Mouse (Mus musculus) adrenal gland, postnatal 25 days (tissue): ENCODE results near the gene Klk1b26. TPM values are rescaled to one million over a fixed set of nuclear protein-coding genes. Genes with fewer than 3 reads are reported as not detected.
"Not testable (repeated sequence)": the region's sequence is repeated elsewhere in the genome, so short reads cannot be mapped to it uniquely, and the experiment has no call there.

Experiments used
- DNase-seq: peaks from one replicate; pipeline ENCODE4 v3.0.0; 2021; ENCODE audit warnings: mixed read lengths
- long read RNA-seq: library from polyadenylated mRNA; stranded (forward); transcript quantifications from one replicate; pipeline ENCODE4 v2.0.0, GENCODE M21; 2021
- total RNA-seq: library from RNA; stranded (reverse); gene quantifications from 2 replicates; pipeline ENCODE4 v1.2.3, GENCODE M21; 2021

Gene Klk1b26
- total RNA-seq, result not detected in 2 replicates
- long read RNA-seq, result 0 reads

DNA sequence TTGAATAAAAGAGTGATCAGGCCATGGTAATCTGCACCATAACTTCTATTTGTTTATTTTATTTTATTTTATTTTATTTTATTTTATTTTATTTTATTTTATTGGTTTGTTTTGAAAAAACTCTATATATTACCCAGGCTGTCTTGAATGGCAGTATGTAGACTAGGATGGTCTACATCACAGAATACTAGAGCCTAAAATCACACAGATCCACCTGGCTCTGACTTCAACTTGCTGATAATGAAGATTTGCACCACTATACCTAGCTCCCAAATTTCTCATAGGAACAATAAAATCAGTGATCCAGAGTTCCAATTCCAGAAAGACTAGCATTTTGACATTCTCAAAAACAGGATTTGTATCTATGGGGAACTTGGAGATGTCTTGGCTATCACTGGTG is at the start of gene Klk1b26:
Klk1b26 (plus strand) TSS at position 301 of the 400 bp plus-strand sequence.
- DNase-seq, result not testable (repeated sequence)

DNA sequence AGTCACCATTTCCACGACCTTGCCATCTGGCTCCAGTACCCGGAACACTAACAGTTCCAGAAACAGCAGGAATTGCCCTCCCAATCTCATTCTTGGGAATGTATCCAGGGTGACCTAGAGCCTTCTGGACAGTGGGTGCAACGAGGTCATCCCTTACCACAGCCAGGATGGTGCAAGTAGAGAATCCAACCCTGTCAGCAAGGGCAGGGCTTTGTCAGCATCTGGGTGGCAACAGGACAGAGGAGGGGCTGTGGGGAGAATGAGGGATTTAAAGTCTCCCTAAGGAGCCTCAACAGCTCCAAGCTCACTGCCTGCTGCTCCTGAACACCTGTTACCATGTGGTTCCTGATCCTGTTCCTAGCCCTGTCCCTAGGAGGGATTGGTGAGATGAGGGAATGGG is 45.5 kb upstream of the Klk1b26 start, which contains the start of gene Klk1b1:
Klk1b1 (plus strand) TSS at position 301 of the 400 bp plus-strand sequence.
- no peak for DNase-seq

DNA sequence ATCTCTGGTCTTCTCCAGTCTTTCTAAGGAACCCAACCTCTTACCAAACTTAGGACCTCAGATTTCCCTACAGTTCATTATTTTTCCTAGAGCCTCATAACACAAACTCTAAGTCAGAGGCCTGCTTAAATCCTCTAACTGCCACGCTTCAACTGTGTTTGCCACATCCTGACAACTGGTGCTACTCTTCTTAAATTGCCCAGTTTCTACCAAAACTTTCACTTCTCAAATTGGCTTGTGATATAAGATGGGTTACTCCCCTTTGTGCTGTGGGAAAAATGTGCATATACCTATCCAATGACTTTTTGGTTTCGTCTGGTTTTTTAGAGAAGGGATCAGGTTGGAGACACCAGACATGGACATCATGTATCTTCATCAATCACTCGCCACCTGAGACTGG is 44.9 kb upstream of the Klk1b26 start:
- DNase-seq, result no peak

DNA sequence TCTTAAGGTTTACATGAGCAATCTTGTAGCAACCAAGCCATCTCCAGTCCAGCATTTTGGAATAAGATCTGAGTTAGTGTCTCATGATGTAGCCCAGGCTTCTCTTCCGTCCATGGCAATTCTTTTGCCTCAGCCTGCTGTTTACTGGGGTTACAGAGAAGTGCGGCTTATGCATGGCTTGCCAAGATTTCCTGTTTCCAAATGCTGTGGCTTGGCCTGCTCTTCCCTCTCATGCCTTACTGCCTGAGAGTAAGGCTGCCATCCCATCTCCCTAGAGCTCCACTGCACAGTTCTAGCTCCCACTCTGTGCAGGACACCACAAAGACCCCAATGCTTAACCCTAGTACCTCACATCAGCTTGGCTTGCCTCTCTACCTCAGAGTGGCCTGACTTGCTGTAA is 44.4 kb upstream of the Klk1b26 start:
- DNase-seq, result no peak

DNA sequence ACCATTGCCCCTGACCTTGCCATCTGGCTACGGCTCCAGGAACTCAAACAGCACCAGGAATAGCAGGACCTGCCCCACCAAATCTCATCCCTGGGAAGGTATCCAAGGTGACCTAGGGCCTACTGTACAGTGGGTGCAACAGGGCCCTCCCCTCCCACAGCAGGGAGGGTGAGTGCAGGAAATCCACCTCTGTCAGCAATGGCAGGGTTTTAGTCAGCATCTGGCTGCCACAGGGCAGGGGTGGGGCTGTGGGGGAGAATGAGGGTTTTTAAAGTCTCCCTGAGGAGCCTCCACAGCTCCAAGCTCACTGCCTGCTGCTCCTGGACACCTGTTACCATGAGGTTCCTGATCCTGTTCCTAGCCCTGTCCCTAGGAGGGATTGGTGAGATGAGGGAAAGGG is 36.2 kb upstream of the Klk1b26 start, which contains the start of gene Klk1b9:
Klk1b9 (plus strand) TSS at position 301 of the 400 bp plus-strand sequence.
- DNase-seq, result not testable (repeated sequence)

DNA sequence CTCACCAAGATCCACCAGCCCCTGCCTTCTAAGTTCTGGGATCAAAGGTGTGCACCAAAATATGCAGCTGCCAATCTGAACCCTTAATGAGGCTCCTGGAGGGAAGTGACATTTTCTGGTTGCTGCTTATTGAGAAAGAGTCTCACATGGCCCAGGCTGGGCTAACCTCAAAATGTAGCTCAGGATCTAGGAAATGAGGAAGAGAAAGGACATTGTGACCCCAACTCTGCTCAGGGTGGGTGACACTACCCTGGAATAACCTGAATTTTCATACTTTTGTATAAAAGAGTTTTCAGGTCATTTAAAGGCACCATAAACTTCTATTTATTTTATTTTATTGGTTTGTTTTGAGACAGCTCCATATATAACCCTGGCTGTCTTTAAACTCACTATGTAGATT is 26.3 kb upstream of the Klk1b26 start:
- no peak for DNase-seq

DNA sequence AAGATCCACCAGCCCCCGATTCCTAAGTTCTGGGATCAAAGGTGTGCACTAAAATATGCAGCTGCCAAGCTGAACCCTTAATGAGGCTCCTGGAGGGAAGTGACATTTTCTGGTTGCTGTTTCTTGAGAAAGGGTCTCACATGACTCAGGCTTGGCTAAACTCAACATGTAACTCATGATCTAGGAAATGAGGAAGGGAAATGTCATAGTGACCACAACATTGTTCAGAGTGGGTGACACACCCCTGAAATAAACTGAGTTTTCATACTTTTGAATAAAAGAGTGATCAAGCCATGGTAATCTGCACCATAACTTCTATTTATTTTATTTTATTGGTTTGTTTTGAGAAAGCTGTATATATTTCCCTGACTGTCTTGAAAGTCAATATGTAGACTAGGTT is 17.1 kb upstream of the Klk1b26 start:
- DNase-seq, result not testable (repeated sequence)

DNA sequence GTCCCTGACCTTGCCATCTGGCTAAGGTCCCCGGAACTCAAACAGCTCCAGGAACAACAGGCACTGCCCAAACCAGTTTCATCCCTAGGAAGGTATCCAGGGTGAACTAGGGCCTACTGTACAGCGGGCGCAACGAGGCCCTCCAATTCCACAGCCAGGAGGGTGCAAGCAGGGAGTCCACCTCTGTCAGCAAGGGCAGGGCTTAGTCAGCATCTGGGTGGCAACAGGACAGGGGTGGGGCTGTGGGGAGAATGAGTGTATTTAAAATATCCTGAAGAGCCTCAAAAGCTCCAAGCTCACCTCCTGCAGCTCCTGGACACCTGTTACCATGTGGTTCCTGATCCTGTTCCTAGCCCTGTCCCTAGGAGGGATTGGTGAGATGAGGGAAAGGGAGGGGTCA is 16.4 kb upstream of the Klk1b26 start, which contains the start of gene Klk1b11:
Klk1b11 (plus strand) TSS at position 301 of the 400 bp plus-strand sequence.
- not testable (repeated sequence) for DNase-seq

DNA sequence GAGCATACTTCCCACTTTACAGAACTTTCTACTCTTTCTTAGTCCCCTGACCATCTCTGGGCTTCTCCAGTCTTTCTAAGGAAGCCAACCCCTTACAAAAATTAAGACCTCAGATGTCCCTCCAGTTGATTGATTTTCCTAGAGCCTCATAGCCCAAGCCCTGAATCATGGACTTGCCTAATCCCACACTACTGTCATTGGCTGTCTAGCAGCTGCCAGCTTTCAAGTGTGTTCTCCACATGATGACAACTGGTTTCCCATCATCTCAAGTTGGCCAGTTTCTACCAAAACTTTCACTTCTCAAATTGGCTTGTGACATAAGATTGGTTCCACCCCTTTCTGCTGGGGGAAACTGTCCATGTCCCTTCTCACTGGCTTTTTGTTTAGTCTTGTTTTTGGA is 7.1 kb upstream of the Klk1b26 start:
- DNase-seq, result no peak

DNA sequence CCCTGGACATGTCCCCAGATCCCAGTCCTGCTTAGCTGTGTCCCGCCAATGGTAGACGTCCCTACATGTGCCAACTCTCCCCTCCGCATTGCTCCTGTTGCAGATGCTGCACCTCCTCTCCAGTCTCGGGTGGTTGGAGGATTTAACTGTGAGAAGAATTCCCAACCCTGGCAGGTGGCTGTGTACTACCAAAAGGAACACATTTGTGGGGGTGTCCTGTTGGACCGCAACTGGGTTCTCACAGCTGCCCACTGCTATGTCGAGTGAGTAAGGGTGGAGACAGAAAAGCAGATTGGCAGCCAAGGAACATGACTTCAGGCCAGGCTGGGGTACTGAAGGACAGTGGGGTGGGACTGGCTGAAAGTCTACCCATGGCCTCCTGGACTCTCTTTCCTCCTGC is 2.7 kb downstream of the Klk1b26 start:
- not testable (repeated sequence) for DNase-seq

DNA sequence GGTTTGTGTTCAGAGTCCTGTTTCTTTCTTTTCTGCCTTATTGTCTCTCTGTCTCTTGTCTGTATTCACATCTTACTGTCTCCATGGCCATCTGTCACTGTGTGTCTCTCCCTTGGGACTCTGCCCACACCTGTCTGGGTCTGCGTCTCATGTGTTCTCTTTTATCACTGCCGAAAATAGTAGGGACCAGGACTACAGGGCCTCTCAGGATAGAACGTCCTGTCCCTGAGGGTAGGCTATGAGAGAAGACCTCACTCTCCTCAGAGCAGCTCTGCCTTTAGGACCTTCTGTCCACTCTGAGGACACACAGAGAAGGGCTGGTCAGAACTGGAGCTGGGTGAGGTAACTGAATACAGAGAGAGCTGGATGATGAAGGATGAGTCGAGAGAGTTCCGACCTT is 3.1 kb downstream of the Klk1b26 start:
- no peak for DNase-seq

DNA sequence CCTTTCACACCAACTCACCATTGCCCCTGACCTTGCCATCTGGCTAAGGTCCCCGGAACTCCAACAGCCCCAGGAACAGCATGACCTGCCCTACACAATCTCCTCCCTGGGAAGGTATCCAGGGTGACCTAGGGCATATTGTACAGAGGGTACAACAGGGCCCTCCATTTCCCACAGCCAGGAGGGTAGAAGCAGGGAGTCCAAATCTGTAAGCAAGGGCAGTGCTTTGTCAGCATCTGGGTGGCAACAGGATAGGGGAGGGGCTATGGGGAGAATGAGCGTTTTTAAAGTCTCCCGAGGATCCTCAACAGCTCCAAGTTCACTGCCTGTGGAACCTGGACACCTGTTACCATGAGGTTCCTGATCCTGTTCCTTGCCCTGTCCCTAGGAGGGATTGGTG is 40.0 kb downstream of the Klk1b26 start, which contains the start of gene Klk1b27:
Klk1b27 (plus strand) TSS at position 301 of the 400 bp plus-strand sequence.
- not testable (repeated sequence) for DNase-seq

Other genes starting within 250 kb of the Klk1b26 start
- gene Klk12, start 243.3 kb upstream of the Klk1b26 start, total RNA-seq, result not detected in 2 replicates
- gene Klk11, start 237.6 kb upstream of the Klk1b26 start, total RNA-seq, result not detected in 2 replicates
- gene Klk10, start 231.1 kb upstream of the Klk1b26 start, total RNA-seq, result not detected in 2 replicates
- not detected in 2 replicates for gene Klk9, start 220.3 kb upstream of the Klk1b26 start, total RNA-seq
- gene Klk8, start 214.6 kb upstream of the Klk1b26 start, total RNA-seq, result 2.7 and 3.5 TPM in 2 replicates
- not detected in 2 replicates for gene Klk7, start 200.9 kb upstream of the Klk1b26 start, total RNA-seq
- gene Klk6, start 187.7 kb upstream of the Klk1b26 start, total RNA-seq, result not detected in 2 replicates
- gene Klk5, start 170.2 kb upstream of the Klk1b26 start, total RNA-seq, result not detected in 2 replicates
- not detected in 2 replicates for gene Klk4, start 131.0 kb upstream of the Klk1b26 start, total RNA-seq
- not detected in 2 replicates for gene Klk15, start 78.4 kb upstream of the Klk1b26 start, total RNA-seq
- gene Klk1b8, start 61.5 kb upstream of the Klk1b26 start, total RNA-seq, result not detected in 2 replicates
- not detected in 2 replicates for gene Klk1b1, start 45.4 kb upstream of the Klk1b26 start, total RNA-seq
- gene Klk1b9, start 36.1 kb upstream of the Klk1b26 start, total RNA-seq, result not detected in 2 replicates
- not detected in 2 replicates for gene Klk1b11, start 16.3 kb upstream of the Klk1b26 start, total RNA-seq
- gene Klk1b27, start 40.1 kb downstream of the Klk1b26 start, total RNA-seq, result not detected in 2 replicates
- gene Klk1b21, start 90.2 kb downstream of the Klk1b26 start, total RNA-seq, result not detected in 2 replicates
- gene Klk1b22, start 100.5 kb downstream of the Klk1b26 start, total RNA-seq, result not detected in 2 replicates
- not detected in 2 replicates for gene Klk1b16, start 124.6 kb downstream of the Klk1b26 start, total RNA-seq
- gene Klk1b24, start 176.1 kb downstream of the Klk1b26 start, total RNA-seq, result not detected in 2 replicates
- gene Klk1b3, start 186.0 kb downstream of the Klk1b26 start, total RNA-seq, result not detected in 2 replicates
- not detected in 2 replicates for gene Klk1b4, start 195.3 kb downstream of the Klk1b26 start, total RNA-seq
- gene Klk1b5, start 203.8 kb downstream of the Klk1b26 start, total RNA-seq, result not detected in 2 replicates
- gene Klk1, start 213.2 kb downstream of the Klk1b26 start, total RNA-seq, result not detected in 2 replicates
- gene Gm36864, start 224.0 kb downstream of the Klk1b26 start, total RNA-seq, result not detected in 2 replicates
- 0.70 and 1.6 TPM in 2 replicates for gene 1700028J19Rik, start 234.5 kb downstream of the Klk1b26 start, total RNA-seq
- gene 2410002F23Rik, start 234.6 kb downstream of the Klk1b26 start, total RNA-seq, result 71.3 and 125 TPM in 2 replicates
- not detected in 2 replicates for gene Acp4, start 245.2 kb downstream of the Klk1b26 start, total RNA-seq
- gene Gm15517, start 249.3 kb downstream of the Klk1b26 start, total RNA-seq, result not detected in 2 replicates